Mouse (Mus musculus): ENCODE data around the gene Sult5a1.
"Not testable (repeated sequence)": the region's sequence is repeated elsewhere in the genome, so short reads cannot be mapped to it uniquely, and the experiment has no call there.

- TF ChIP-seq CTCF (IDR thresholded peaks at IDR 0.05; ENCODE audit: control insufficient read depth, insufficient read depth, low read length); POLR2A (IDR thresholded peaks at IDR 0.05; ENCODE audit: borderline replicate concordance, control insufficient read depth, low read depth, low read length): not testable (repeated sequence)
These were observed 38.9 kb upstream of the Sult5a1 start for GRCm38 (mm10) chr8:123197016-123197415.

Data from bone marrow, adult 2 months (tissue).